Mouse (Mus musculus) liver, embryonic 14.5 days (tissue): Measurements from ENCODE around the gene Plaur. TPM values are rescaled to one million over a fixed set of nuclear protein-coding genes. Genes with fewer than 3 reads are reported as not detected.
"Not testable (repeated sequence)": the region's sequence is repeated elsewhere in the genome, so short reads cannot be mapped to it uniquely, and the experiment has no call there.

Source experiments
- ATAC-seq: fragments of 200-750 bp; cut with Nextera tagmentation; 2 replicates; pipeline ENCODE4 v1.8.0; 2017; ENCODE audit warnings: moderate number of reproducible peaks, mild to moderate bottlenecking, moderate library complexity; ENCODE audit not compliant: insufficient read depth
- DNase-seq, 3 experiments: peaks; one replicate each; pipeline ENCODE4 v3.0.0-alpha.2; 2012 to 2013; ENCODE audit warnings: low read depth in 3 of 3, low spot score in 3 of 3
- H3K27ac ChIP-seq: fragments of 300-500 bp; sonication (generic); 2 replicates; pipeline ENCODE4 v1.5.1; 2014; ENCODE audit warnings: moderate library complexity, mild to moderate bottlenecking, control low read depth, inconsistent platforms
- H3K27me3 ChIP-seq: fragments of 300-500 bp; sonication (generic); 2 replicates; pipeline ENCODE4 v1.6.1; 2014; ENCODE audit warnings: mild to moderate bottlenecking, low read length, moderate library complexity; ENCODE audit not compliant: control insufficient read depth, insufficient read depth
- H3K36me3 ChIP-seq: fragments of 300-500 bp; sonication (generic); replicated peaks from 2 replicates; pipeline ENCODE4 v1.6.1; 2014; ENCODE audit warnings: low read depth; ENCODE audit not compliant: control insufficient read depth, insufficient read depth
- H3K4me1 ChIP-seq, 2 experiments: fragments of 200-500 bp in 1 of 2; fragments of 300-500 bp in 1 of 2; sonication (generic) in 1 of 2; replicated peaks; 2 replicates each; pipeline ENCODE4 v1.6.1; 2012 to 2014; ENCODE audit warnings: antibody characterized with exemption in 1 of 2, inconsistent platforms in 1 of 2, low read length in 1 of 2; ENCODE audit not compliant: control insufficient read depth in 2 of 2, insufficient read depth in 2 of 2
- H3K4me2 ChIP-seq: fragments of 300-500 bp; sonication (generic); 2 replicates; pipeline ENCODE4 v1.6.1; 2014; ENCODE audit warnings: low read depth, mild to moderate bottlenecking, control low read depth, moderate library complexity
- H3K4me3 ChIP-seq, 2 experiments: fragments of 200-500 bp in 1 of 2; fragments of 300-500 bp in 1 of 2; sonication (generic) in 1 of 2; 2 replicates each; pipeline ENCODE4 v1.5.1; 2012 to 2014; ENCODE audit warnings: low read depth in 2 of 2, low read length in 2 of 2, mild to moderate bottlenecking in 2 of 2, control low read depth in 1 of 2, inconsistent platforms in 1 of 2, moderate library complexity in 1 of 2; ENCODE audit not compliant: insufficient read depth in 1 of 2
- H3K9ac ChIP-seq: fragments of 300-500 bp; sonication (generic); replicated peaks from 2 replicates; pipeline ENCODE4 v1.6.1; 2014; ENCODE audit warnings: mild to moderate bottlenecking, control low read depth, moderate library complexity
- H3K9me3 ChIP-seq: fragments of 300-500 bp; sonication (generic); 2 replicates; pipeline ENCODE4 v1.6.1; 2016; ENCODE audit warnings: low read length, mixed read lengths; ENCODE audit not compliant: control insufficient read depth
- CTCF ChIP-seq: IDR thresholded peaks from 2 replicates; pipeline ENCODE4 v1.5.1; 2016; ENCODE audit warnings: antibody characterized with exemption, low read depth, control low read depth
- EP300 ChIP-seq: IDR thresholded peaks from 2 replicates; pipeline ENCODE4 v1.6.1; 2016; ENCODE audit warnings: antibody characterized with exemption, low read depth
- WGBS: fragments of 180-500 bp; shearing (Covaris S2); extraction: QIAGEN DNeasy Blood & Tissue Kit; methylation state at CpG from one replicate; pipeline ENCODE4 v1.1.7; 2014; ENCODE audit not compliant: insufficient replicate concordance; 5-methylcytosine and 5-hydroxymethylcytosine counted together
- polyA plus RNA-seq, 2 experiments: library from polyadenylated mRNA; depleted of rRNA in 1 of 2; stranded (reverse) in 1 of 2; unstranded in 1 of 2; fragments of >200 nt; fragmentation: Nextera tagmentation in 1 of 2; extraction: Ambion mirVana in 1 of 2; gene quantifications; 2 replicates each; pipeline versions ENCODE4 v1.2.1 to v1.2.3; 2012 to 2014

Gene Plaur
- polyA plus RNA-seq, 2 experiments: 2.1 to 3.5 TPM

- DNase-seq (no peak), ATAC-seq (no peak)
- no peaks in the 10 kb centered on the region for H3K36me3 ChIP-seq
- no peak overlapping the region for H3K4me2 ChIP-seq
- no peak overlapping the region for H3K4me3 ChIP-seq
- TF ChIP-seq EP300 (no peak), CTCF (no peak)
- no peaks in the 10 kb centered on the region for H3K27me3 ChIP-seq
- 61% methylated on average over 6 of the region's 6 CpGs for WGBS
- no peaks in the 10 kb centered on the region for H3K4me1 ChIP-seq
- no peak overlapping the region for H3K27ac ChIP-seq
- H3K9ac ChIP-seq: no peak overlapping the region
- no peaks in the 10 kb centered on the region for H3K9me3 ChIP-seq
Measured at GRCm38 (mm10) chr7:24517654-24518053, 55.4 kb downstream of the Plaur start.

DNA sequence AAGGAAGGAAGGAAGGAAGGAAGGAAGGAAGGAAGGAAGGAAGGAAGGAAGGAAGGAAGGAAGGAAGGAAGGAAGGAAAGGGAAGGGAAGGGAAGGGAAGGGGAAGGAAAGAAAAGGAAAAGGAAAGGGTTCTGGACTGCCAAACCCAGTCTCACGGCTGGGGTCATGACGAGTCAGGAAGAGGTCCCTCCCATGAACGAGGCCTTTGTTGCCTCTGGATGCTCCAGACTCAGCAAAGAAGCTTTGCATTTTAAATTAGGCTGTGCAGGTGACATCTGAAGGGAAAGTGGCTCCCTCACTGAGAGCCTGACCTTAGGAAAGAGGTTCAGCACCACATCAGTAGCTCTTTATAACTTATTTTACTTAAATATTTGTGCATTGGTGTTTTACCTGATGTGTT is 56.8 kb downstream of the Plaur start:
- ATAC-seq: no peak
- Histone ChIP-seq H3K4me2 (no peak overlapping the region), H3K27ac (no peak overlapping the region), H3K9ac (no peak overlapping the region), H3K9me3 (no peaks in the 10 kb centered on the region), H3K4me1 (no peaks in the 10 kb centered on the region), H3K36me3 (no peaks in the 10 kb centered on the region), H3K4me3 (no peak overlapping the region), H3K27me3 (no peaks in the 10 kb centered on the region; the same call in 1 of the 2 replicates)
- TF ChIP-seq EP300 (no peak), CTCF (no peak)
- WGBS: 48% methylated on average over 3 of the region's 3 CpGs
- no peak for DNase-seq

DNA sequence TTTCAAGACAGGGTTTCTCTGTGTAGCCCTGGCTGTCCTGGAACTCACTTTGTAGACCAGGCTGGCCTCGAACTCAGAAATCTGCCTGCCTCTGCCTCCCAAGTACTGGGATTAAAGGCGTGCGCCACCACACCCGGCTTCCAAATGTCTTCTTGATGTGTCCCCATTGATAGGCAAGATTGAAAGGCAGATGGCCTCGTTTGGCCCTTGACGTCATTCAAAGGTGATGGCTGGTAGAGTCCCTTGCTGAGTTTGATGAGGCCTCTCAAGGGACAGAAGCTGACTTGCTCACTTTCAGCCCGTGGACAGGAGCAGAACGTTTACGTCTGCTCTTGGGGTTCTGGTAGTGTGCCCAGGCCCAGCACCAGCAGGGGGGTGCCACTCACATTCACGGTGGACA is 57.8 kb downstream of the Plaur start:
- H3K4me1 ChIP-seq, H3K9me3 ChIP-seq, H3K4me3 ChIP-seq, DNase-seq, H3K36me3 ChIP-seq, H3K27me3 ChIP-seq, H3K9ac ChIP-seq, H3K4me2 ChIP-seq, H3K27ac ChIP-seq, ATAC-seq: not testable (repeated sequence)
- WGBS: 73% methylated on average over 10 of the region's 10 CpGs

- Histone ChIP-seq H3K4me2 (no peak overlapping the region), H3K9me3 (no peaks in the 10 kb centered on the region), H3K9ac (no peak overlapping the region), H3K4me3 (no peak overlapping the region), H3K27ac (no peak overlapping the region), H3K36me3 (no peaks in the 10 kb centered on the region), H3K27me3 (no peaks in the 10 kb centered on the region; the same call in 1 of the 2 replicates), H3K4me1 (no peaks in the 10 kb centered on the region)
- no peak for DNase-seq
- WGBS: 41% methylated on average over 5 of the region's 5 CpGs
- TF ChIP-seq EP300 (no peak), CTCF (no peak)
- no peak for ATAC-seq
Measured at GRCm38 (mm10) chr7:24522805-24523204, 60.5 kb downstream of the Plaur start.

- Histone ChIP-seq H3K4me1 (no peaks in the 10 kb centered on the region), H3K4me3 (no peak overlapping the region), H3K9ac (no peak overlapping the region), H3K36me3 (no peaks in the 10 kb centered on the region), H3K9me3 (no peaks in the 10 kb centered on the region), H3K27me3 (no peaks in the 10 kb centered on the region; the same call in 1 of the 2 replicates), H3K4me2 (no peak overlapping the region), H3K27ac (no peak overlapping the region)
- TF ChIP-seq EP300: no peak
- TF ChIP-seq CTCF: no peak
- 52% methylated on average over 6 of the region's 6 CpGs for WGBS
- ATAC-seq (no peak), DNase-seq (no peak)
Measured at GRCm38 (mm10) chr7:24523723-24524122, 61.4 kb downstream of the Plaur start.
